Mouse (Mus musculus): Measurements from ENCODE around the gene Trpc4ap.

DNA sequence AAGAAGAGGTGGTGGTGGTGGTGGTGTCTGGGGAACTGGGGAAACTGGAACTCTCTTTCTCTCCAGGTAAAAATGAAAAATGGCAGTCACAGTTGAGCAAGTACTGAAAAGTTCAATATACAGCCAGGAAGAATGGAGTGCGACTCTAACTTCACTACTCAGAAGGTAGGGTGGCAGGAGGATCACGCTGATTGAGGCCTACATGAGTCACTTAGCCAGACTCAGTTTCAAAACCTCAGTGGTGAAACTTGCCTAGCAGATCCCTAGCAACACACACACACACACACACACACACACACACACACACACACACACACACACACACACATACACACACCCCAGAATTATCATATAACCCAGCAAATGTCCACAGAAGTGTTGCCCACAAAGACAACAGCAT lies 10.3 kb downstream of the Trpc4ap start:
- TF ChIP-seq CTCF (IDR thresholded peaks at IDR 0.05; ENCODE audit: low read depth, low read length) (no peak), TAL1 (conservative IDR thresholded peaks at IDR 0.05; ENCODE audit: low read depth, low read length) (no peak)

All from G1E (cell line).